Mouse (Mus musculus): Measurements from ENCODE around the gene Ubtd1.

GRCm38 (mm10) chr19:41998770-41999548 lies 17.4 kb downstream of the Ubtd1 start:
- no peak for TF ChIP-seq CTCF (IDR thresholded peaks at IDR 0.05; ENCODE audit: low read depth, low read length)
- TF ChIP-seq EP300 (IDR thresholded peaks at IDR 0.05; ENCODE audit: insufficient read depth, low read depth, low read length): no peak

All from ES-Bruce4 (cell line).